Mouse (Mus musculus) heart, postnatal 0 days (tissue): ENCODE measurements around the gene Ksr2. TPM values are rescaled to one million over a fixed set of nuclear protein-coding genes. Genes with fewer than 3 reads are reported as not detected.

ENCODE experiments used
- ATAC-seq: fragments of 200-750 bp; cut with Nextera tagmentation; 2 replicates; pipeline ENCODE4 v1.8.0; 2017; ENCODE audit warnings: low read depth, moderate number of reproducible peaks, moderate library complexity; ENCODE audit not compliant: insufficient read depth
- DNase-seq: peaks from one replicate; pipeline ENCODE4 v3.0.0-alpha.2; 2016; ENCODE audit warnings: low spot score
- H3K27ac ChIP-seq: fragments of 300-500 bp; sonication (generic); 2 replicates; pipeline ENCODE4 v1.5.1; 2014; ENCODE audit warnings: low read depth, mild to moderate bottlenecking
- H3K27me3 ChIP-seq: fragments of 300-500 bp; sonication (generic); 2 replicates; pipeline ENCODE4 v1.6.1; 2014; ENCODE audit warnings: low read length, mixed read lengths; ENCODE audit not compliant: control insufficient read depth, insufficient read depth
- H3K36me3 ChIP-seq: fragments of 300-500 bp; sonication (generic); replicated peaks from 2 replicates; pipeline ENCODE4 v1.6.1; 2014; ENCODE audit warnings: low read length, mixed read lengths; ENCODE audit not compliant: control insufficient read depth, insufficient read depth
- H3K4me1 ChIP-seq: fragments of 300-500 bp; sonication (generic); 2 replicates; pipeline ENCODE4 v1.6.1; 2014; ENCODE audit warnings: antibody characterized with exemption; ENCODE audit not compliant: control insufficient read depth, insufficient read depth
- H3K4me2 ChIP-seq: fragments of 300-500 bp; sonication (generic); 2 replicates; pipeline ENCODE4 v1.6.1; 2014; ENCODE audit warnings: low read depth, mild to moderate bottlenecking, low read length, moderate library complexity
- H3K4me3 ChIP-seq: fragments of 300-500 bp; sonication (generic); 2 replicates; pipeline ENCODE4 v1.5.1; 2014; ENCODE audit warnings: low read depth, low read length
- H3K9ac ChIP-seq: fragments of 300-500 bp; sonication (generic); replicated peaks from 2 replicates; pipeline ENCODE4 v1.6.1; 2014; ENCODE audit warnings: low read depth, low read length, mixed read lengths
- H3K9me3 ChIP-seq: fragments of 300-500 bp; sonication (generic); replicated peaks from 2 replicates; pipeline ENCODE4 v1.6.1; 2016; ENCODE audit warnings: low read length; ENCODE audit not compliant: control insufficient read depth
- CTCF ChIP-seq: IDR thresholded peaks from 2 replicates; pipeline ENCODE4 v1.5.1; 2016; ENCODE audit warnings: antibody characterized with exemption, control low read depth, low read depth
- EP300 ChIP-seq: IDR thresholded peaks from 2 replicates; pipeline ENCODE4 v1.6.1; 2016; ENCODE audit warnings: antibody characterized with exemption, low read depth
- WGBS: fragments of 180-500 bp; shearing (Covaris S2); extraction: QIAGEN DNeasy Blood & Tissue Kit; methylation state at CpG from one replicate; pipeline ENCODE4 v1.1.7; 2014; 5-methylcytosine and 5-hydroxymethylcytosine counted together
- polyA plus RNA-seq: library from polyadenylated mRNA; unstranded; fragments of >200 nt; fragmentation: Nextera tagmentation; extraction: Ambion mirVana; gene quantifications from 2 replicates; pipeline ENCODE4 v1.2.1, GENCODE M21; 2015
- total RNA-seq: library from RNA; depleted of rRNA; stranded (reverse); fragments of >200 nt; gene quantifications from 2 replicates; pipeline ENCODE4 v1.2.3, GENCODE M21; 2014; ENCODE audit warnings: low replicate concordance

Ksr2 gene
- total and polyA plus RNA-seq, 2 experiments from 2014 or later = under 0.01 TPM; not detected in 1

DNA sequence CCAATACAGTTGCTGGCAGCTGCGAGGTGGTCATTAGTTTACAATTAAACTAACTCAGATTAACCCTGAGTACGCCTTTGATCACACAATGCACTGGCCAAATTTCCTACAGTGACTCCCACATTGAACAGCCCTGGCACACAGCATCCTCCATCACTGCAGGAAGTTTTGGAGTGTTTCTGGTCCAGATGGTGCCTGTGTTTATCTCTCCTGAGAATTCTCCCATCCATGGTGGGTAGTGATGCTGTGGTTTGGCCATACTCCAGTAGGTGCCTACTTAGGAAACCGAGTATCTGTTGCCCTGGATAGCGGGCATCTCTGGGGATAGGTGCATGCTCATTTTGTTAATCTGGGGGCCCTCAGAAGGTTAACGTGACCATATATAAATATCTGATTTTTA lies 163.8 kb downstream of the Ksr2 start:
- Histone ChIP-seq H3K9ac (no peak overlapping the region), H3K27me3 (no peaks in the 10 kb centered on the region), H3K4me1 (no peaks in the 10 kb centered on the region), H3K4me2 (no peak overlapping the region), H3K9me3 (no peaks in the 10 kb centered on the region), H3K27ac (no peak overlapping the region), H3K4me3 (no peak overlapping the region), H3K36me3 (no peaks in the 10 kb centered on the region)
- TF ChIP-seq CTCF = no peak
- TF ChIP-seq EP300 = no peak
- no peak for ATAC-seq
- WGBS = 69% methylated on average over 5 of the region's 5 CpGs
- DNase-seq = no peak

DNA sequence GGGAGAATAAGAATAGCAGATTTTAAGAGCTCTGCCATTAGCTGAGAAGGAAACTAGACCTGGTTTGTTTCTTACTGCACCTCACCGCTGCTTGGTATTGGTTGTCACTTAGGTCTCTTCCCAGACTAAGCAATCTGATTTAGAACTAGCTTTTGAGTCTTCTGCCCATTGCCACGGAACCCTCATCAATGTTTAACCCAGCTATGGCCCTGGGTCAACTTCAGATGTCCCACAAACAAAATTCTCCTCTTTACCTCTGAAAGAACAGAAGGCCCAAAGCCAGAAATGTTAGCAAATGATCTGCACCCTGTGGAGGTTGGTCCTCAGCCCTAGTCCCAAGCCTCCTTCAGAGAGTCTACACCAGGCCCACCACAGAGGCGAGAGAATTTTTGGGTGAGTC lies 167.9 kb downstream of the Ksr2 start:
- no peaks in the 10 kb centered on the region for H3K4me1 ChIP-seq
- H3K9me3 ChIP-seq = no peaks in the 10 kb centered on the region
- WGBS = 66% methylated on average over 3 of the region's 3 CpGs
- no peak overlapping the region for H3K27ac ChIP-seq
- no peaks in the 10 kb centered on the region for H3K27me3 ChIP-seq
- no peak overlapping the region for H3K9ac ChIP-seq
- H3K4me3 ChIP-seq = no peak overlapping the region
- no peak for DNase-seq
- no peaks in the 10 kb centered on the region for H3K36me3 ChIP-seq
- ATAC-seq = no peak
- no peak for TF ChIP-seq EP300
- no peak for TF ChIP-seq CTCF
- H3K4me2 ChIP-seq = no peak overlapping the region

DNA sequence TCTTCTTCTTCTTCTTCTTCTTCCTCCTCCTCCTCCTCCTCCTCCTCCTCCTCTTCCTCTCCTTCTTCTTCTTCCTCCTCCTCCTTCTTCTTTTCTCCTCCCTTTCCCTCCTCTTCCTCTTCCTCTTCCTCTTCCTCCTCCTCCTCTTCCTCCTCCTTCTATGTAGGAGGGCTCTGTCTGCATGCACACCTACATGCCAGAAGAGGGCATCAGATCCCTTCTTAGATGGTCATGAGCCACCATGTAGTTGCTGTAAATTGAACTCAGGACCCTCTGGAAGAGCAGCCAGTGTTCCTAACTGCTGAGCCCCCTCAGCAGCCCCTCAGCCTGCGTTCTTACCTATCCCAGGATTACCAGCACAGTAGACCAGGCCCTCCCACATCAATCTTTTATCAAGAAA lies 170.6 kb downstream of the Ksr2 start:
- no peak overlapping the region for H3K9ac ChIP-seq
- TF ChIP-seq EP300 (no peak), CTCF (peak; percentile 25; the same call in 1 of the 2 replicates)
- H3K4me3 ChIP-seq = no peak overlapping the region
- no peaks in the 10 kb centered on the region for H3K36me3 ChIP-seq
- 56% methylated on average over 1 of the region's 1 CpGs for WGBS
- no peaks in the 10 kb centered on the region for H3K9me3 ChIP-seq
- ATAC-seq (no peak), DNase-seq (no peak)
- H3K4me1 ChIP-seq = no peaks in the 10 kb centered on the region
- H3K27me3 ChIP-seq = no peaks in the 10 kb centered on the region
- H3K27ac ChIP-seq = no peak overlapping the region
- no peak overlapping the region for H3K4me2 ChIP-seq

DNA sequence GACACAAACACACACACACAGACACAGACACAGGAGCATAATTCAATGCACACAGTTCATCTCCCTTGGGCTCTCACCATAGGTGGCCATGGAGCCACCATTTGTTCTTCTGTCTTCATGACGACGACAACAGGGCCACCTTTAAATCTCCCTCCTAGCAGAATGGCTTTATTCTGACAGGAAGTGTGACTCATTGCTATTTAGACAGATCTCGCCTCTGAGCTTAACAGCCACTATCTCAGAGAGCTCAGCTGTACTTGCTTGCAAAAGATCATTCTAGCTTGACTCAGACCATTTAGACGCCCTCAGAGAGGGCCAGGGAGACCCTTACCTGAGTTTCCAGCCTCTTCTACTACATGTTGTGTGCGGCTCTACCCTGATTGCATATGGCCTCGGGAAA lies 175.5 kb downstream of the Ksr2 start:
- Histone ChIP-seq H3K9ac (no peak overlapping the region), H3K27ac (no peak overlapping the region), H3K36me3 (no peaks in the 10 kb centered on the region), H3K4me2 (no peak overlapping the region), H3K4me1 (no peaks in the 10 kb centered on the region), H3K4me3 (no peak overlapping the region), H3K9me3 (no peaks in the 10 kb centered on the region), H3K27me3 (no peaks in the 10 kb centered on the region)
- ATAC-seq (no peak), DNase-seq (no peak)
- TF ChIP-seq CTCF (no peak), EP300 (no peak)
- 41% methylated on average over 6 of the region's 6 CpGs for WGBS

DNA sequence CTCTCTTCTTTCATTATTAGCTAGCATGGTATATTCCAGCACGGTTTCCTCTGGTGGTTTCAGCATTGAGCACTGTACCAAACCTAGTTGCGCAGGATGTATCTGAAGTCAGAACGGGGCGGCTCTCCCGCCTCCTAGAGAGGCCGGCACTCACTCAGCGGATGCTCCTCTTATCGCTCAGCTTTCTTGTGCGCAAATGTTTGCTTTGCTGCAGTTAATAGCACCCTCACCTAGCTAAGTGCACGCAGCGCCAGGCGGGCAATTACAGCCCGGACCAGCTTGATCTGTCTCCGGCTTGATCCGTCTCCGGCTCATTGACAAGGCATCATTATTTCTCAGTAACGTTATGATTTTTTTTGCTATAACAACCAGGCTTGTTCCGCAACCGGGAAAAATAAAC lies 179.5 kb downstream of the Ksr2 start:
- no peak for TF ChIP-seq CTCF
- no peak for TF ChIP-seq EP300
- H3K27me3 ChIP-seq = no peaks in the 10 kb centered on the region
- H3K9me3 ChIP-seq = no peaks in the 10 kb centered on the region
- no peaks in the 10 kb centered on the region for H3K36me3 ChIP-seq
- ATAC-seq = no peak
- H3K27ac ChIP-seq = no peak overlapping the region
- H3K4me3 ChIP-seq = no peak overlapping the region
- no peak overlapping the region for H3K9ac ChIP-seq
- no peaks in the 10 kb centered on the region for H3K4me1 ChIP-seq
- DNase-seq = no peak
- H3K4me2 ChIP-seq = no peak overlapping the region
- 58% methylated on average over 19 of the region's 19 CpGs for WGBS

DNA sequence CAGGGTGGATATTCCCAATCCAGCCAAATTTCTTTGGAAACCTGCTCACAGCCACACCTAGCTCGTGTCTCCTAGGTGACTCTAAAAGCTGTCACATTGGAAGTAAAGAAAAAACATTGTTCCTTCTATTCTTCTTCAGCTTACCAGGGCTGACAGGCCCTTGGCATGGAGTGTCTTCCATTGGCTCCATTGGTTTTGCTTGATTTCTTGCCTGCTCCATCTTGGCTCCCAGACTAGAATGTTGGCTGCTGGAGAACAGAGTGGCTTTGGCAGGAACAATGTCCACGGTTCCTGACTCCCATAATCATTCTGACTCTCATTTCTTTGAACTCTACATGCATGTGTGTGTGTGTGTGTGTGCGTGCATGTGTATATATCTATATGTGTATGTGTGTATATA lies 183.0 kb downstream of the Ksr2 start:
- no peak overlapping the region for H3K9ac ChIP-seq
- no peak overlapping the region for H3K4me2 ChIP-seq
- no peak overlapping the region for H3K4me3 ChIP-seq
- H3K27me3 ChIP-seq = no peaks in the 10 kb centered on the region
- no peaks in the 10 kb centered on the region for H3K4me1 ChIP-seq
- WGBS = 75% methylated on average over 3 of the region's 3 CpGs
- no peak overlapping the region for H3K27ac ChIP-seq
- H3K36me3 ChIP-seq = no peaks in the 10 kb centered on the region
- H3K9me3 ChIP-seq = no peaks in the 10 kb centered on the region
- ATAC-seq = no peak
- TF ChIP-seq CTCF (no peak), EP300 (no peak)
- no peak for DNase-seq
